Mouse (Mus musculus): ENCODE measurements around the gene Slco2b1. TPM values are rescaled to one million over a fixed set of nuclear protein-coding genes. Genes with fewer than 3 reads are reported as not detected.

The Slco2b1 gene
- polyA plus RNA-seq, 1 experiment: 32.2 TPM

GRCm38 (mm10) chr7:99693387-99693786, 17.8 kb downstream of the Slco2b1 start:
- no peak for DNase-seq (ENCODE audit: low read depth)

- DNase-seq (ENCODE audit: low read depth): no peak
These were observed 18.7 kb downstream of the Slco2b1 start for GRCm38 (mm10) chr7:99692396-99692795.

GRCm38 (mm10) chr7:99690819-99691218, 20.3 kb downstream of the Slco2b1 start:
- no peak for DNase-seq (ENCODE audit: low read depth)

- DNase-seq (ENCODE audit: low read depth): no peak
These were observed 27.1 kb downstream of the Slco2b1 start for GRCm38 (mm10) chr7:99684086-99684485.

GRCm38 (mm10) chr7:99680771-99681170, 30.4 kb downstream of the Slco2b1 start:
- no peak for DNase-seq (ENCODE audit: low read depth)

GRCm38 (mm10) chr7:99674890-99675289, 36.2 kb downstream of the Slco2b1 start:
- no peak for DNase-seq (ENCODE audit: low read depth)

GRCm38 (mm10) chr7:99674209-99674608, 36.9 kb downstream of the Slco2b1 start:
- no peak for DNase-seq (ENCODE audit: low read depth)

GRCm38 (mm10) chr7:99673188-99673587, 38.0 kb downstream of the Slco2b1 start:
- no peak for DNase-seq (ENCODE audit: low read depth)

GRCm38 (mm10) chr7:99671544-99672435, 39.4 kb downstream of the Slco2b1 start:
- DNase-seq (ENCODE audit: low read depth): no peak

GRCm38 (mm10) chr7:99670915-99671314, 40.2 kb downstream of the Slco2b1 start:
- DNase-seq (ENCODE audit: low read depth): no peak

GRCm38 (mm10) chr7:99668802-99669201, 42.3 kb downstream of the Slco2b1 start:
- no peak for DNase-seq (ENCODE audit: low read depth)

- DNase-seq (ENCODE audit: low read depth): no peak
These were observed 44.0 kb downstream of the Slco2b1 start for GRCm38 (mm10) chr7:99667096-99667495.

GRCm38 (mm10) chr7:99665731-99666452, 45.2 kb downstream of the Slco2b1 start:
- DNase-seq (ENCODE audit: low read depth): no peak

- no peak for DNase-seq (ENCODE audit: low read depth)
These were observed 46.3 kb downstream of the Slco2b1 start for GRCm38 (mm10) chr7:99664571-99665485.

GRCm38 (mm10) chr7:99663507-99664220, 47.5 kb downstream of the Slco2b1 start:
- DNase-seq (ENCODE audit: low read depth): no peak

- DNase-seq (ENCODE audit: low read depth): no peak
These were observed 48.8 kb downstream of the Slco2b1 start for GRCm38 (mm10) chr7:99662311-99662710.

- no peak for DNase-seq (ENCODE audit: low read depth)
These were observed 49.4 kb downstream of the Slco2b1 start for GRCm38 (mm10) chr7:99661571-99662230.

- DNase-seq (ENCODE audit: low read depth): no peak
These were observed 50.1 kb downstream of the Slco2b1 start for GRCm38 (mm10) chr7:99661071-99661470.

GRCm38 (mm10) chr7:99659379-99660029, 51.6 kb downstream of the Slco2b1 start:
- DNase-seq (ENCODE audit: low read depth): no peak

- DNase-seq (ENCODE audit: low read depth): no peak
These were observed 56.9 kb downstream of the Slco2b1 start for GRCm38 (mm10) chr7:99654244-99654643.
